Mouse (Mus musculus) erythroid progenitor cell, adult 5-6 weeks (primary cell): ENCODE data around the gene Slc12a8. TPM values are rescaled to one million over a fixed set of nuclear protein-coding genes. Genes with fewer than 3 reads are reported as not detected.
"Not testable (repeated sequence)": the region's sequence is repeated elsewhere in the genome, so short reads cannot be mapped to it uniquely, and the experiment has no call there.

ENCODE experiments used
- ATAC-seq: replicated peaks from 2 replicates; pipeline ENCODE4 v1.8.0; 2016; ENCODE audit warnings: moderate number of reproducible peaks, mild to moderate bottlenecking, moderate TSS enrichment, inconsistent platforms; ENCODE audit not compliant: poor library complexity, low FRiP score, severe bottlenecking
- total RNA-seq, 2 experiments: library from RNA; stranded (forward) in 1 of 2; stranded (reverse) in 1 of 2; fragments of 150-400 nt in 1 of 2; fragments of 186-747, 209-891 nt in 1 of 2; gene quantifications; 2 replicates each; pipeline versions ENCODE4 v1.2.3 to v1.2.4; 2015 to 2017; ENCODE audit warnings: low replicate concordance in 2 of 2

Slc12a8 gene
- total RNA-seq (2015; ENCODE audit: low replicate concordance) (not detected in 2 replicates), total RNA-seq (2017; ENCODE audit: low replicate concordance) (not detected in 2 replicates)

- ATAC-seq = no peak
These were observed at the start of gene Slc12a8 for GRCm38 (mm10) chr16:33516807-33517565. TSS of gene Slc12a8 (plus strand) at chr16:33517328.

- ATAC-seq = no peak
These were observed 49.7 kb upstream of the Slc12a8 start for GRCm38 (mm10) chr16:33467451-33467850.

DNA sequence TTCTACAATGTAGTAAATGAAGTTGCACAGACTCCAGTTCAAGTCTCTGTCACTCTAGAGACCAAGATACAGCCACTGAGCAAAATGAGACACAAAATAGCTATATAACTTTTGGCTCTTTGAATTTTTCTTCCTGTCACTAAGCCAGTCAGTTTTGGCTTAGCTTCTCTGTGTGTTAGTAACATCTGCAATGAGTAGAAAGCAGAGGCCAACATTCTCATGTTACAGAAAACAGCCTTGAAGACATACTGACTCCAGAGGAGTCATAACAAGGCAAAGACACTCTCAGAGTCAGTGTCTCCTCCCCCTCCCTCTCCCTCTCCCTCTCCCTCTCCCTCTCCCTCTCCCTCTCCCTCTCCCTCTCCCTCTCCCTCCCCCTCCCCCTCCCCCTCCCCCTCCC, 47.2 kb upstream of the Slc12a8 start:
- no peak for ATAC-seq

DNA sequence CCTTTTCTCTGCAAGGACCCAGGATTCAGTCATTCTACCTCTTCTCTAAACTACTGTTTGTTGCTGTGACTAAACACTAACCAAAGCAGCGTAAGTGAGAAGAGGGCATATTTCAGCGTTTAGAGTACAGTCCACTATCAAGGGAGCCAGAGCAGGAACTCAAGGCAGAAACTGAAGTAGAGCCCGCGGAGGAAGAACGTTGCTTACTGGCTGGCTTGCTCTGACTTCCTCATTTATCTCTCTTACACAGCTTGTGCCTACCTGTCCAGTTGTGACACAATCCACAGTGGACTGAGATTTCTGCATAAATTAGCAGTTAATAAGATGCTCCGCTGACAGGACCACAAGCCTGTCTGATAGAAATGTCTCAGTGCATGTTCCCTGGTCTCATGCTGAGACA, 42.7 kb upstream of the Slc12a8 start:
- ATAC-seq = no peak

- ATAC-seq = no peak
These were observed 37.2 kb upstream of the Slc12a8 start for GRCm38 (mm10) chr16:33479926-33480325.

GRCm38 (mm10) chr16:33481148-33481547, 36.0 kb upstream of the Slc12a8 start:
- peak; percentile 70; the same call in 1 of the 2 replicates for ATAC-seq

GRCm38 (mm10) chr16:33482309-33482708, 34.8 kb upstream of the Slc12a8 start:
- no peak for ATAC-seq

DNA sequence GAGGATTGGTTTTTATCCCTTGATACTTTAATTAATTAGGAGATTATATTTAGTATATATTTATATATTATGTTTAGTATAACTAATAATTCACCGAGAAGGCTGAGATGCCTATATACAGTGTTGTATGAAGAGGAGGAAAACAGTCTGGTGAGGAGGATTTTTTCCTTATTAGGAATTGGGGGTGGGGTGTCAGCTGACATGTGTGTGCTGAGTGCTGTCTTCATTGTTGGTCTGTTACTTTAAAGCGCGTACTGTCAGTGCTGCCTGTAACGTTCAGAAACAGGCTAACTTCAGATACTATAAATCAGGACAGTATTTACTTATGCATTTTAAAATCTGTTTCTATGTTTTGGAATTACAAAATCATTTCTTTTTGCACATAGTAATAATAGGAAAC, 29.4 kb upstream of the Slc12a8 start:
- ATAC-seq = no peak

DNA sequence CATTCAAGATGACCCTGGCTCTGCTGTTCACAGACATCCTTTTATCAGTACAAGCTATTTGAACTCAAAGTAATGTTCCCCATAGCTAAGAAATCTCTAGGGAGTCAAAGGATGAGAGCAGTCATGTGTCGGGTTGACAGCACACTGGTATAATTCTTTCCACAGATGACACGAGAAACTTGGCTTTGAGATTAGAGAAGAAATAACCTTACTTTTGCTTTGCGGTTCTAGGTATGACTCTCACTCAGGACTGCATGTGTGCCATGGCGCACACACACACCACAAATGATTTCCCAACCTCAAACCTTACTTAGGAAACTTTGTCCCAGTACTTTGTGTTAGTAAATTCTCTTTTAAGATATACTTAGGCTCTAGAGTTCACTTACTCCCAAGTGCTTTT, 22.8 kb upstream of the Slc12a8 start:
- ATAC-seq = no peak

GRCm38 (mm10) chr16:33508082-33508481, 9.0 kb upstream of the Slc12a8 start:
- ATAC-seq = no peak

GRCm38 (mm10) chr16:33509231-33509630, 7.9 kb upstream of the Slc12a8 start:
- not testable (repeated sequence) for ATAC-seq

GRCm38 (mm10) chr16:33510856-33511255, 6.3 kb upstream of the Slc12a8 start:
- ATAC-seq = not testable (repeated sequence)

- ATAC-seq = no peak
These were observed 4.6 kb upstream of the Slc12a8 start for GRCm38 (mm10) chr16:33512555-33512954.

DNA sequence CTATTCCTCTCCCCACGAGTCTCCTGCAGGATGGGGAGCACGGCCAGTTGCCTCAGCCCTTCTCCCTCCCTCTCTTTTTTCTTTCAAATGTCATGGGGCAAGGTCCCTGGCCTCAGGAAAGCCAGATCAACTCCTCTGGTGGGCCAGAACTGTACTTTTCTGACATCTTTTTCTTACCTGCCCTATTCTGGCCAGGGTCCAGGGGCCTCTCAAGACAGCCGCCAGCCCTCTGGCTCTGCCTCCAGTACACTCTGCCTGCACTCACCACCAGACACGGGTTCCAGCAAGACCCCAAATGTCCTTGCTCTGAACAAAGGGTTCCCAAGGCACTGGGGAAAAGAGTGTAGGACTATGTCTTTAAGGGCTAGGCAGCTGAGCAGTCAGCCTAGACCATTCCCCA, 499 bp downstream of the Slc12a8 start:
- ATAC-seq = no peak

DNA sequence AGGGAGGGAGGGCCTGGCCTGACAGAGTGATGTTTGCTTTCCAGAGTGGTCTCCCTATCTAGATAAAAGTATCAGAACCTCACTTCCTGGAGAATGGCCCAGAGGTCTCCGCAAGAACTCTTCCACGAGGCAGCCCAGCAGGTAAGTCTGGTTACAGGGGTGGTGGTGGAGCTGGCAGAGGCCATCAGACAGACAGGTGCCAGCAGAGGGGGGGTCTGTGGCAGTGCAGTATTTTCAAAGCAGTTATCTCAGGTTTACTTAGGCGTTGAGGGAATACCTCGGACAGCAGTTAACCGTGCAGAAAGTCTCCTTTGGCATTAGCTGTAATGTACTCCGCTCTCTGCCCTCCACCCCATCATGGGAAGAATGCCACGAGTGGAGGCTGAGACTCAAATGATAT, 1.1 kb downstream of the Slc12a8 start:
- no peak for ATAC-seq

DNA sequence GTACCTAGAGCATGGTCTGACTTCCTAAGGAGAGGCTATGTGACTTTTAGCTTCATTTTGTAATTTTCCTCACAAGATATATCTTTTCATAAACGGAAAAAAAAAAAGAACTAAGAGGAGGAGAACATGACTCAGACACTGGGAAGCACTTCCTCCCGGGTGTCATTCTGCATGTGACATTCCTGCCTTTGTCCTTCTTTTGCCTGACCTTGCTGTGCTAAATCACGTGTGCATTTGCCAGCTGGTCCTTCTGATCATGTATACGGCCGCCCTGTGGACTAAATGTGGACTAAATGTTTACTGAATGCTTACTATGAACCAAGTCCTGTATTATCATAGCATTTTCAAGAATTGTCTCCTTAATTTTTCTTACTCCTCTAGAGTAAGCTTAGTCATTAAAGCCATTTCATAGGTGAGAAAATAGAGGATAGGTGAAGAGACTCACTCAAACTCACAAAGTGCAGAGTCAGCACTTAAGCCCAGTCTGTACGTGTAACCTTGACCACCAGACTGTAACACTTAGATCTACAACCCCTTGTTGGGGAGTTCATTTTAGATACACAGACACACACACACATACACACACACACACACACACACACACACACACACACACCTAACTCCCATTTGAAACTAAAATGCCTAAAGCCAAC, 2.9 kb downstream of the Slc12a8 start:
- no peak for ATAC-seq

GRCm38 (mm10) chr16:33522516-33522915, 5.4 kb downstream of the Slc12a8 start:
- no peak for ATAC-seq

- no peak for ATAC-seq
These were observed 6.4 kb downstream of the Slc12a8 start for GRCm38 (mm10) chr16:33523571-33523970.

DNA sequence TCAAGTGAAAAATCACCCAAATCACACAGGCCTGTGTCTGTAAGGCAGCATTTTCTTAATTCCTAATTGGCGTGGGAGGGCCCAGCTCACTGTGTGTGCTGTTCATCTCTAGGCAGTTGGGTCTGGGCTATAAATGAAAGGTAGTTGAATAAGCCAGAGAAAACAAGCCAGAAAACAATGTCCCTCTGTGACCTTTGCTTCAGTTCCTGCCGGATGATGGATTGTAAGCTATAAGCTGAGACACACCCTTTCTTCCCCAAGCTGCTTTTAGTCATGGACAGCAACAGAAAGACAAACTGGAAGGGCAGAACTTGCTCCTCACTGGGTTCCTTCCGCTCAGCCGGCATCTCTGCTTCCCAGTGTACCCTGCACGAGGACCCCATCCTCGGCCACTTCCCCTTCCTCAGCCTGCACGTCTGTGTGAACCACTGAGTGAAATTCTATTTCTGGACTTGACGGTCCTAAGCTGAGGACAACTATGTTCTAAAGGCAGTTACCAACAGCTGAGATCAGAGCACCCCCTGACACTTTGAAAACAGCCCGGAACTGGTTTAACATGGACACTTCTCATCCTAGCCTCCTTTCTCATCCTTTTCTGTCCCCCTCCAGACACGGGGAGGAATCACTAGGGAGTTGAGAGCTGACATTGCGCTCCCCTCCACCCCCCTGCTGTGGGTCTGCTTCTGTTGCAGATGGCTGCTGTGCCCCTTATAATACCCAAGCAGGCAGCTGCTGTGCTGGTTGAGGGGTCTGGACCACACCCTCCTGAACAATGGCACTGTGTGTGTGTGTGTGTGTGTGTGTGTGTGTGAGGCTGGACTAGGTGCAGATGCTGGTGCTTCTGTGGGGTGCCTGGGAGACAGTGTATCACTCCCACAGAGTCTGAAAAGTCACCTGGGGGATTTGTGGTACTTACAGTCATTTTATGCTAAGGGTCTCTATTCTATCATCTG, 12.7 kb downstream of the Slc12a8 start:
- ATAC-seq = no peak

GRCm38 (mm10) chr16:33531184-33531583, 14.1 kb downstream of the Slc12a8 start:
- ATAC-seq = no peak
